Mouse (Mus musculus) limb, embryonic 13.5 days (tissue): ENCODE results near the gene Fus. TPM values are rescaled to one million over a fixed set of nuclear protein-coding genes. Genes with fewer than 3 reads are reported as not detected.

Source experiments
- ATAC-seq: fragments of 200-750 bp; cut with Nextera tagmentation; 2 replicates; pipeline ENCODE4 v1.8.0; 2017; ENCODE audit warnings: low read depth, moderate number of reproducible peaks, moderate TSS enrichment; ENCODE audit not compliant: low FRiP score
- H3K27ac ChIP-seq: fragments of 300-500 bp; sonication (generic); 2 replicates; pipeline ENCODE4 v1.5.1; 2015; ENCODE audit warnings: inconsistent platforms, mild to moderate bottlenecking, moderate library complexity
- H3K27me3 ChIP-seq: fragments of 300-500 bp; sonication (generic); 2 replicates; pipeline ENCODE4 v1.6.1; 2015; ENCODE audit warnings: mild to moderate bottlenecking, inconsistent platforms
- H3K36me3 ChIP-seq: fragments of 300-500 bp; sonication (generic); 2 replicates; pipeline ENCODE4 v1.6.1; 2015; ENCODE audit warnings: inconsistent platforms, mild to moderate bottlenecking, moderate library complexity
- H3K4me1 ChIP-seq: fragments of 300-500 bp; sonication (generic); 2 replicates; pipeline ENCODE4 v1.6.1; 2015; ENCODE audit warnings: inconsistent platforms
- H3K4me2 ChIP-seq: fragments of 300-500 bp; sonication (generic); replicated peaks from 2 replicates; pipeline ENCODE4 v1.6.1; 2015; ENCODE audit warnings: inconsistent platforms, mild to moderate bottlenecking, moderate library complexity
- H3K4me3 ChIP-seq: fragments of 300-500 bp; sonication (generic); 2 replicates; pipeline ENCODE4 v1.5.1; 2015; ENCODE audit warnings: moderate library complexity, mild to moderate bottlenecking, inconsistent platforms
- H3K9ac ChIP-seq: fragments of 300-500 bp; sonication (generic); 2 replicates; pipeline ENCODE4 v1.6.1; 2015; ENCODE audit warnings: mild to moderate bottlenecking, inconsistent platforms
- H3K9me3 ChIP-seq: fragments of 300-500 bp; sonication (generic); 2 replicates; pipeline ENCODE4 v1.6.1; 2016; ENCODE audit warnings: inconsistent platforms
- WGBS: fragments of 180-500 bp; shearing (Covaris S2); methylation state at CpG from one replicate; pipeline ENCODE4 v1.1.7; 2015; 5-methylcytosine and 5-hydroxymethylcytosine counted together
- polyA plus RNA-seq: library from polyadenylated mRNA; unstranded; fragments of >200 nt; fragmentation: Nextera tagmentation; extraction: Ambion mirVana; gene quantifications from 2 replicates; pipeline ENCODE4 v1.2.1, GENCODE M21; 2015

The Fus gene
- polyA plus RNA-seq, 1 experiment from 2014 or later = 542 TPM

DNA sequence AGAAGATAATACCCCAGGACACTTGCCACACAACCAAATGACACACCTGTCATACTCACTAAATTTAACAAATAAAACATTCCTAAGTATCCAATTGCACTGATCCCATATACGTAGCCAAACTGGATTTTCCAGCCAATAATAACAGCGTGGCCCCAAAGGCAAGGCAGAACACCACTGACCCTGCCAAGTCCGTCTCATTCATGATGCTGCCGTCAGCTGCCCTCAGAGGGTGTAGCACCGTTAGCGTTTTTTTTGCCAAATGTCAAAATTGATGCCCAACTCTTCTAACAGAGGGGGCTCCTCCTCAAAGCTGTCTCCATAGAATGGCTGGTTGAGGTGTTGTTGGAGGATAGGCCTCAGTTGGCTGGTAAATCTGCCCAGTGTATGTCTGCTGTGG, 49.4 kb downstream of the Fus start:
- WGBS = 73% methylated on average over 6 of the region's 6 CpGs
- H3K9ac ChIP-seq = no peak overlapping the region
- H3K27ac ChIP-seq = no peak overlapping the region
- H3K4me2 ChIP-seq = no peak overlapping the region
- no peak for ATAC-seq
- no peak overlapping the region for H3K4me3 ChIP-seq
- H3K4me1 ChIP-seq = no peaks in the 10 kb centered on the region
- no peaks in the 10 kb centered on the region for H3K9me3 ChIP-seq
- H3K27me3 ChIP-seq = no peaks in the 10 kb centered on the region
- no peaks in the 10 kb centered on the region for H3K36me3 ChIP-seq

DNA sequence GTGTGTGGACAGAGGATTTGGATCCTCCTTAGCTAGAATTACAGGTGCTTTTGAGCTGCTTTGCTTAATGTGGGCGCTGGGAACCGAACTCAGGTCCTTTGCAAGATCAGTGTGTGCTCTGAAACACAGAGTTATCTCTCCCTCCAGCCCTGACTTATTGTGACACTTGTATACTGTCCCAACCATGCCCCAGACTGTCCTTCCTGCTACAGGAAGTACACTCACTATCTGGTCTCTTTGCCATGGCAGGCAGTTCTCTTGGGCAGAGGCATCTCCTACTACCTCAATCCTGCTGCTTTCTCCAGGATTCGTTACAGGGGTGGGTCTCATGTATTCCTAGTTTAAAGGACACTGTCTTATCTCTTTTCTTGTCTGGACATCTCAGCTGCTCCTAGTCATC, 51.0 kb downstream of the Fus start:
- H3K27ac ChIP-seq = no peak overlapping the region
- H3K4me2 ChIP-seq = no peak overlapping the region
- ATAC-seq = no peak
- WGBS = 81% methylated on average over 3 of the region's 3 CpGs
- H3K4me3 ChIP-seq = no peak overlapping the region
- no peaks in the 10 kb centered on the region for H3K9me3 ChIP-seq
- no peaks in the 10 kb centered on the region for H3K4me1 ChIP-seq
- H3K9ac ChIP-seq = no peak overlapping the region
- H3K36me3 ChIP-seq = no peaks in the 10 kb centered on the region
- no peaks in the 10 kb centered on the region for H3K27me3 ChIP-seq

DNA sequence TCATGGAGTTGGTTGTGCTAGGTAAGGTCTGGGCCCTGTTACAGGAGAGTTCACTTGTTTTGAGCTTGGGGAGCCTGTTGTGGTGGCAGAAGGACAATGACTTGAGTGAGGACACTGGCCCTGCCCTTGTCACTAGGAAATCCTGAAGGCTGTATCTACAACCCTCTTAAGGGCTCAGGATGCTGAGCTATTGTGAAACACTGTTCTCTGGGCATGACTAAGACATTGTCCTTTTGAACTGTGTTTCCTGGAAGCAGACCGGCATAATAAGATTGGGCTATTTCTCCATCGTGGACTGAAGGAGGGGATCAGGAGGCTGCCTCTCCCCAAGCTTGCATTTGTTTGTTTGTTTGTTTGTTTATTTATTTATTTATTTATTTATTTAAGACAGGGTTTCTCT, 51.9 kb downstream of the Fus start:
- Histone ChIP-seq H3K9ac (no peak overlapping the region), H3K4me1 (no peaks in the 10 kb centered on the region), H3K9me3 (no peaks in the 10 kb centered on the region), H3K4me2 (no peak overlapping the region), H3K27ac (no peak overlapping the region), H3K36me3 (no peaks in the 10 kb centered on the region), H3K4me3 (no peak overlapping the region), H3K27me3 (no peaks in the 10 kb centered on the region)
- WGBS = 89% methylated on average over 2 of the region's 2 CpGs
- no peak for ATAC-seq

GRCm38 (mm10) chr7:128022974-128023373, 55.7 kb downstream of the Fus start:
- H3K27me3 ChIP-seq = no peaks in the 10 kb centered on the region

GRCm38 (mm10) chr7:128023565-128023964, 56.3 kb downstream of the Fus start:
- H3K4me1 ChIP-seq = no peaks in the 10 kb centered on the region
- WGBS = 92% methylated on average over 4 of the region's 4 CpGs
- H3K36me3 ChIP-seq = no peaks in the 10 kb centered on the region
- no peak overlapping the region for H3K4me2 ChIP-seq
- no peak overlapping the region for H3K9ac ChIP-seq
- no peak for ATAC-seq
- no peaks in the 10 kb centered on the region for H3K9me3 ChIP-seq
- no peaks in the 10 kb centered on the region for H3K27me3 ChIP-seq
- H3K4me3 ChIP-seq = no peak overlapping the region
- H3K27ac ChIP-seq = no peak overlapping the region

More at GRCm38 (mm10) chr7:128022974-128023373, 55.7 kb downstream of the Fus start:
- Histone ChIP-seq H3K4me2 (no peak overlapping the region), H3K4me1 (no peaks in the 10 kb centered on the region), H3K9me3 (no peaks in the 10 kb centered on the region), H3K27ac (no peak overlapping the region), H3K9ac (no peak overlapping the region), H3K36me3 (no peaks in the 10 kb centered on the region), H3K4me3 (no peak overlapping the region)
- ATAC-seq = no peak
- 61% methylated on average over 8 of the region's 8 CpGs for WGBS

GRCm38 (mm10) chr7:128024364-128024763, 57.1 kb downstream of the Fus start:
- H3K36me3 ChIP-seq = no peaks in the 10 kb centered on the region
- H3K4me1 ChIP-seq = no peaks in the 10 kb centered on the region
- no peak overlapping the region for H3K4me3 ChIP-seq
- no peaks in the 10 kb centered on the region for H3K27me3 ChIP-seq
- no peak for ATAC-seq
- WGBS = 91% methylated on average over 9 of the region's 9 CpGs
- no peak overlapping the region for H3K4me2 ChIP-seq
- no peaks in the 10 kb centered on the region for H3K9me3 ChIP-seq
- H3K9ac ChIP-seq = no peak overlapping the region
- no peak overlapping the region for H3K27ac ChIP-seq

GRCm38 (mm10) chr7:128024932-128025331, 57.7 kb downstream of the Fus start:
- ATAC-seq = no peak
- Histone ChIP-seq H3K27me3 (no peaks in the 10 kb centered on the region), H3K27ac (no peak overlapping the region), H3K9ac (no peak overlapping the region), H3K9me3 (no peaks in the 10 kb centered on the region), H3K4me3 (no peak overlapping the region), H3K4me1 (no peaks in the 10 kb centered on the region), H3K4me2 (no peak overlapping the region), H3K36me3 (no peaks in the 10 kb centered on the region)
- WGBS = 81% methylated on average over 4 of the region's 4 CpGs

- no peaks in the 10 kb centered on the region for H3K4me1 ChIP-seq
- no peak overlapping the region for H3K9ac ChIP-seq
- H3K36me3 ChIP-seq = no peaks in the 10 kb centered on the region
- H3K4me3 ChIP-seq = no peak overlapping the region
- WGBS = 77% methylated on average over 4 of the region's 4 CpGs
- H3K27ac ChIP-seq = no peak overlapping the region
- no peak overlapping the region for H3K4me2 ChIP-seq
- no peaks in the 10 kb centered on the region for H3K27me3 ChIP-seq
- H3K9me3 ChIP-seq = no peaks in the 10 kb centered on the region
- no peak for ATAC-seq
These were observed 58.1 kb downstream of the Fus start for GRCm38 (mm10) chr7:128025381-128025780.

DNA sequence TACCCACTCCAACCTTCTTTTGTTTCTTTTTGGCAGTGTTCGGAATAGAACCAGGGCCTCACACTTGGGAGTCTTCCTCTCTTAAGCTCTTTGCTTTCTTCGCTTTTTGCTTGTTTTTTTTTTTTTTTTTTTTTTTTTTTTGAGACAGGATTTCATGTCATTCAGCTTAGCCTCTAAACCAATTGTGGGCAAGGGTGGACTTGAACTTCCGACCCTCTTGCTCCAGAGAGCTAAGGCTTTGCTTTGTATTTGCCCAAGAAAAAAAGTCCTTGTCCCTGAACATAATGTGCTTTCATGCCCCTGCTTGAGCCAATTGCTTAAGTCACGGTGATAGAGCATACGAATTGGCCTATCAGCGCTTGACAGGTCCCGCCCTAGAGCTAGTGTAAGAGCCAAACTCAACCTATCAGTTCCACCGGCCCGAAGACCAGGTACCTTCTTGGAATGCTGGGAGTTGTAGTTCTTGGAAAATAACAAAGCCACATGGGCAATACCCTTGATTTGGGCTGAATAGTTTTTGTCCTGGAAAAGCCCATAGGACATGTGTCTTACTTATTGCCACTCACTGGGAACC, 64.2 kb downstream of the Fus start:
- Histone ChIP-seq H3K27ac (no peak overlapping the region), H3K36me3 (no peaks in the 10 kb centered on the region), H3K4me1 (no peaks in the 10 kb centered on the region), H3K4me3 (no peak overlapping the region), H3K4me2 (no peak overlapping the region), H3K9ac (no peak overlapping the region), H3K27me3 (no peaks in the 10 kb centered on the region), H3K9me3 (no peaks in the 10 kb centered on the region)
- 37% methylated on average over 9 of the region's 9 CpGs for WGBS
- no peak for ATAC-seq

GRCm38 (mm10) chr7:128032290-128032988, 65.2 kb downstream of the Fus start:
- no peak for ATAC-seq
- Histone ChIP-seq H3K4me3 (no peak overlapping the region), H3K36me3 (no peaks in the 10 kb centered on the region), H3K4me1 (no peaks in the 10 kb centered on the region), H3K4me2 (no peak overlapping the region), H3K9ac (no peak overlapping the region), H3K27me3 (no peaks in the 10 kb centered on the region), H3K9me3 (no peaks in the 10 kb centered on the region), H3K27ac (no peak overlapping the region)
- 91% methylated on average over 5 of the region's 5 CpGs for WGBS

DNA sequence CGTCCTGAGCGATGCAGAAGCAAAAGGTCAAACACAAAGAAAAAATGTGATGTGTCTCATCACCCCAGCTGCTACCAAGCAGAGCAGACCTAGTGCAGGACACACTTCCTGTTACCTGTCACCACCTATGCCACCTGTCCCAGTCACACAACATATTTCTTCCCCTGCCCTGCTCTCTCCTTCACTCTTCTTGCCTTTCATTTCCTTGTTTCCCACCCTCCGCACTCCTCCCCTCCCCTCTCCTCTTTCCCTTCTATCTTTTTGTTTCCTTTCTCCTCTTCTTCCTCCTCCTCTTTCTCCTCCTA, 65.7 kb downstream of the Fus start:
- no peak for ATAC-seq
- Histone ChIP-seq H3K4me2 (no peak overlapping the region), H3K9ac (no peak overlapping the region), H3K9me3 (no peaks in the 10 kb centered on the region), H3K27ac (no peak overlapping the region), H3K4me1 (no peaks in the 10 kb centered on the region), H3K4me3 (no peak overlapping the region), H3K27me3 (no peaks in the 10 kb centered on the region), H3K36me3 (no peaks in the 10 kb centered on the region)
- 98% methylated on average over 3 of the region's 3 CpGs for WGBS

- Histone ChIP-seq H3K4me3 (no peak overlapping the region), H3K4me1 (no peaks in the 10 kb centered on the region), H3K9ac (no peak overlapping the region), H3K27me3 (no peaks in the 10 kb centered on the region), H3K4me2 (no peak overlapping the region), H3K36me3 (no peaks in the 10 kb centered on the region), H3K27ac (no peak overlapping the region), H3K9me3 (no peaks in the 10 kb centered on the region)
- 96% methylated on average over 4 of the region's 4 CpGs for WGBS
- ATAC-seq = no peak
These were observed 66.4 kb downstream of the Fus start for GRCm38 (mm10) chr7:128033616-128034015.
